Mouse (Mus musculus) bone marrow macrophage, adult 2 months (primary cell): ENCODE data around the gene Klk1b1.

Source experiments
- CTCF ChIP-seq: IDR thresholded peaks from 2 replicates; pipeline ENCODE4 v1.5.1; 2012; ENCODE audit warnings: low read depth, mild to moderate bottlenecking, low read length, moderate library complexity
- POLR2A ChIP-seq: IDR thresholded peaks from 2 replicates; pipeline ENCODE4 v1.6.1; 2012; ENCODE audit warnings: mild to moderate bottlenecking, low read depth, low read length, borderline replicate concordance

GRCm38 (mm10) chr7:43925985-43926384 is 40.6 kb upstream of the Klk1b1 start:
- TF ChIP-seq POLR2A (no peak), CTCF (peak; percentile 27; the same call in 1 of the 2 replicates)
